Mouse (Mus musculus): ENCODE data around the gene Gm6309. TPM values are rescaled to one million over a fixed set of nuclear protein-coding genes. Genes with fewer than 3 reads are reported as not detected.

The Gm6309 gene
- total and polyA plus RNA-seq, 2 experiments from 2014 or later = not detected

GRCm38 (mm10) chr5:146150454-146150853 is 20.1 kb downstream of the Gm6309 start:
- Histone ChIP-seq H3K4me3 (ENCODE audit: low read depth, low read length) (no peak overlapping the region), H3K27ac (ENCODE audit: low read depth, low read length) (no peak overlapping the region), H3K4me1 (ENCODE audit: insufficient read depth) (no peaks in the 10 kb centered on the region), H3K9me3 (ENCODE audit: low read length) (no peaks in the 10 kb centered on the region), H3K9ac (no peak overlapping the region), H3K4me2 (ENCODE audit: low read depth) (no peak overlapping the region), H3K36me3 (ENCODE audit: insufficient read depth) (no peaks in the 10 kb centered on the region), H3K27me3 (ENCODE audit: insufficient read depth, low read length) (no peaks in the 10 kb centered on the region)
- 80% methylated on average over 3 of the region's 3 CpGs for WGBS
- ATAC-seq (no peak), DNase-seq (no peak)
- TF ChIP-seq CTCF (IDR thresholded peaks at IDR 0.05; ENCODE audit: low read depth) = no peak

GRCm38 (mm10) chr5:146147903-146148302 is 22.6 kb downstream of the Gm6309 start:
- no peak for TF ChIP-seq CTCF (IDR thresholded peaks at IDR 0.05; ENCODE audit: low read depth)
- H3K27ac ChIP-seq (ENCODE audit: low read depth, low read length) = no peak overlapping the region

More at GRCm38 (mm10) chr5:146147903-146148302, 22.6 kb downstream of the Gm6309 start:
- no peak overlapping the region for H3K9ac ChIP-seq
- no peak for ATAC-seq
- H3K4me2 ChIP-seq (ENCODE audit: low read depth) = no peak overlapping the region
- no peaks in the 10 kb centered on the region for H3K9me3 ChIP-seq (ENCODE audit: low read length)
- H3K4me3 ChIP-seq (ENCODE audit: low read depth, low read length) = no peak overlapping the region
- 38% methylated on average over 2 of the region's 2 CpGs for WGBS
- H3K27me3 ChIP-seq (ENCODE audit: insufficient read depth, low read length) = no peaks in the 10 kb centered on the region
- DNase-seq = no peak
- H3K4me1 ChIP-seq (ENCODE audit: insufficient read depth) = no peaks in the 10 kb centered on the region
- H3K36me3 ChIP-seq (ENCODE audit: insufficient read depth) = no peaks in the 10 kb centered on the region

Other genes with a start within 250 kb of the Gm6309 start
- gene Cyp3a25, start 161.1 kb downstream of the Gm6309 start, total RNA-seq (2014; rRNA removed) = not detected in 2 replicates
- gene Cyp3a25, start 161.1 kb downstream of the Gm6309 start, polyA plus RNA-seq (2015; fragmentation: Nextera tagmentation; extraction: Ambion mirVana) = not detected in 2 replicates
- not detected in 2 replicates for gene Cyp3a59, start 91.5 kb downstream of the Gm6309 start, total RNA-seq (2014; rRNA removed)
- gene Cyp3a59, start 91.5 kb downstream of the Gm6309 start, polyA plus RNA-seq (2015; fragmentation: Nextera tagmentation; extraction: Ambion mirVana) = not detected in 2 replicates
- gene Gm5565, start 10.2 kb downstream of the Gm6309 start, total RNA-seq (2014; rRNA removed) = not detected in 2 replicates
- not detected in 2 replicates for gene Gm5565, start 10.2 kb downstream of the Gm6309 start, polyA plus RNA-seq (2015; fragmentation: Nextera tagmentation; extraction: Ambion mirVana)
- not detected in 2 replicates for gene 1700001J03Rik, start 14.6 kb upstream of the Gm6309 start, total RNA-seq (2014; rRNA removed)
- gene 1700001J03Rik, start 14.6 kb upstream of the Gm6309 start, polyA plus RNA-seq (2015; fragmentation: Nextera tagmentation; extraction: Ambion mirVana) = not detected in 2 replicates
- 13.7 and 16.5 TPM in 2 replicates for gene Rnf6, start 50.8 kb upstream of the Gm6309 start, total RNA-seq (2014; rRNA removed)
- 16.6 and 22.1 TPM in 2 replicates for gene Rnf6, start 50.8 kb upstream of the Gm6309 start, polyA plus RNA-seq (2015; fragmentation: Nextera tagmentation; extraction: Ambion mirVana)
- 44.6 and 48.8 TPM in 2 replicates for gene Cdk8, start 60.5 kb upstream of the Gm6309 start, total RNA-seq (2014; rRNA removed)
- gene Cdk8, start 60.5 kb upstream of the Gm6309 start, polyA plus RNA-seq (2015; fragmentation: Nextera tagmentation; extraction: Ambion mirVana) = 9.7 and 13.1 TPM in 2 replicates
- 26.8 and 33.0 TPM in 2 replicates for gene Wasf3, start 214.3 kb upstream of the Gm6309 start, total RNA-seq (2014; rRNA removed)
- 11.7 and 14.3 TPM in 2 replicates for gene Wasf3, start 214.3 kb upstream of the Gm6309 start, polyA plus RNA-seq (2015; fragmentation: Nextera tagmentation; extraction: Ambion mirVana)

All from forebrain, postnatal 0 days (tissue).